Mouse (Mus musculus) midbrain, embryonic 14.5 days (tissue): ENCODE data around the gene Grhl1. TPM values are rescaled to one million over a fixed set of nuclear protein-coding genes. Genes with fewer than 3 reads are reported as not detected.

Experiments
- ATAC-seq: fragments of 200-750 bp; cut with Nextera tagmentation; 2 replicates; pipeline ENCODE4 v1.8.0; 2017; ENCODE audit warnings: moderate number of reproducible peaks, moderate library complexity; ENCODE audit not compliant: low FRiP score, low TSS enrichment
- DNase-seq: peaks from one replicate; pipeline ENCODE4 v3.0.0-alpha.2; 2015
- H3K27ac ChIP-seq: fragments of 300-500 bp; sonication (generic); replicated peaks from 2 replicates; pipeline ENCODE4 v1.5.1; 2014; ENCODE audit warnings: mild to moderate bottlenecking, low read depth, low read length, moderate library complexity
- H3K27me3 ChIP-seq: fragments of 300-500 bp; sonication (generic); 2 replicates; pipeline ENCODE4 v1.6.1; 2014; ENCODE audit warnings: low read length, control low read depth, mixed read lengths; ENCODE audit not compliant: control insufficient read depth, insufficient read depth
- H3K36me3 ChIP-seq: fragments of 300-500 bp; sonication (generic); 2 replicates; pipeline ENCODE4 v1.6.1; 2014; ENCODE audit warnings: low read length, control low read depth; ENCODE audit not compliant: control insufficient read depth, insufficient read depth
- H3K4me1 ChIP-seq: fragments of 300-500 bp; sonication (generic); 2 replicates; pipeline ENCODE4 v1.6.1; 2014; ENCODE audit warnings: mild to moderate bottlenecking, antibody characterized with exemption, low read length, control low read depth; ENCODE audit not compliant: control insufficient read depth, insufficient read depth
- H3K4me2 ChIP-seq: fragments of 300-500 bp; sonication (generic); 2 replicates; pipeline ENCODE4 v1.6.1; 2014; ENCODE audit warnings: mild to moderate bottlenecking, low read length, moderate library complexity
- H3K4me3 ChIP-seq: fragments of 300-500 bp; sonication (generic); replicated peaks from 2 replicates; pipeline ENCODE4 v1.5.1; 2014; ENCODE audit warnings: low read depth, low read length
- H3K9ac ChIP-seq: fragments of 300-500 bp; sonication (generic); replicated peaks from 2 replicates; pipeline ENCODE4 v1.6.1; 2014; ENCODE audit warnings: mild to moderate bottlenecking, low read length, moderate library complexity
- H3K9me3 ChIP-seq: fragments of 300-500 bp; sonication (generic); 2 replicates; pipeline ENCODE4 v1.6.1; 2016; ENCODE audit warnings: low read length, control low read depth, mixed read lengths; ENCODE audit not compliant: control insufficient read depth
- WGBS: fragments of 180-500 bp; shearing (Covaris S2); extraction: QIAGEN DNeasy Blood & Tissue Kit; methylation state at CpG from one replicate; pipeline ENCODE4 v1.1.7; 2014; 5-methylcytosine and 5-hydroxymethylcytosine counted together
- polyA plus RNA-seq: library from polyadenylated mRNA; unstranded; fragments of >200 nt; fragmentation: Nextera tagmentation; extraction: Ambion mirVana; gene quantifications from 2 replicates; pipeline ENCODE4 v1.2.1, GENCODE M21; 2014

Gene Grhl1
- polyA plus RNA-seq, 1 experiment from 2014 or later, result 0.66 TPM

- no peak overlapping the region for H3K9ac ChIP-seq
- no peaks in the 10 kb centered on the region for H3K27me3 ChIP-seq
- WGBS, result 88% methylated on average over 7 of the region's 7 CpGs
- DNase-seq (no peak), ATAC-seq (no peak)
- no peak overlapping the region for H3K4me3 ChIP-seq
- no peaks in the 10 kb centered on the region for H3K4me1 ChIP-seq
- H3K4me2 ChIP-seq, result no peak overlapping the region
- no peaks in the 10 kb centered on the region for H3K9me3 ChIP-seq
- H3K27ac ChIP-seq, result no peak overlapping the region
- H3K36me3 ChIP-seq, result no peaks in the 10 kb centered on the region
Observed at GRCm38 (mm10) chr12:24600074-24600473, 28.0 kb downstream of the Grhl1 start.

GRCm38 (mm10) chr12:24600806-24601205 lies 28.7 kb downstream of the Grhl1 start:
- ATAC-seq (peak; percentile 78; the same call in 1 of the 2 replicates), DNase-seq (peak; percentile 84)
- Histone ChIP-seq H3K4me1 (no peaks in the 10 kb centered on the region), H3K36me3 (no peaks in the 10 kb centered on the region), H3K9me3 (no peaks in the 10 kb centered on the region), H3K4me2 (no peak overlapping the region), H3K27ac (no peak overlapping the region), H3K9ac (no peak overlapping the region), H3K27me3 (no peaks in the 10 kb centered on the region), H3K4me3 (no peak overlapping the region)
- WGBS, result 5% methylated on average over 9 of the region's 9 CpGs

- Histone ChIP-seq H3K27ac (no peak overlapping the region), H3K4me3 (no peak overlapping the region), H3K9me3 (no peaks in the 10 kb centered on the region), H3K9ac (no peak overlapping the region), H3K27me3 (no peaks in the 10 kb centered on the region), H3K36me3 (no peaks in the 10 kb centered on the region), H3K4me2 (no peak overlapping the region), H3K4me1 (no peaks in the 10 kb centered on the region)
- ATAC-seq (peak; percentile 55; the same call in 1 of the 2 replicates), DNase-seq (peak; percentile 88)
- 38% methylated on average over 2 of the region's 2 CpGs for WGBS
Observed at GRCm38 (mm10) chr12:24603266-24603665, 31.2 kb downstream of the Grhl1 start.

- DNase-seq (no peak), ATAC-seq (no peak)
- H3K9ac ChIP-seq, result no peak overlapping the region
- H3K27ac ChIP-seq, result no peak overlapping the region
- no peaks in the 10 kb centered on the region for H3K27me3 ChIP-seq
- 77% methylated on average over 10 of the region's 10 CpGs for WGBS
- no peaks in the 10 kb centered on the region for H3K9me3 ChIP-seq
- no peaks in the 10 kb centered on the region for H3K4me1 ChIP-seq
- H3K4me2 ChIP-seq, result no peak overlapping the region
- H3K36me3 ChIP-seq, result no peaks in the 10 kb centered on the region
- H3K4me3 ChIP-seq, result no peak overlapping the region
Observed at GRCm38 (mm10) chr12:24606166-24606565, 34.1 kb downstream of the Grhl1 start.

GRCm38 (mm10) chr12:24612591-24612990 lies 40.5 kb downstream of the Grhl1 start:
- H3K36me3 ChIP-seq, result no peaks in the 10 kb centered on the region
- no peaks in the 10 kb centered on the region for H3K4me1 ChIP-seq
- no peaks in the 10 kb centered on the region for H3K9me3 ChIP-seq
- no peak overlapping the region for H3K4me2 ChIP-seq
- no peak overlapping the region for H3K4me3 ChIP-seq
- no peak for ATAC-seq
- WGBS, result 81% methylated on average over 6 of the region's 6 CpGs
- no peak overlapping the region for H3K9ac ChIP-seq
- no peak overlapping the region for H3K27ac ChIP-seq
- DNase-seq, result no peak
- no peaks in the 10 kb centered on the region for H3K27me3 ChIP-seq

- no peak overlapping the region for H3K4me2 ChIP-seq
- no peak overlapping the region for H3K27ac ChIP-seq
- ATAC-seq, result no peak
- no peak overlapping the region for H3K4me3 ChIP-seq
- no peak for DNase-seq
- 82% methylated on average over 17 of the region's 17 CpGs for WGBS
- no peaks in the 10 kb centered on the region for H3K36me3 ChIP-seq
- H3K27me3 ChIP-seq, result no peaks in the 10 kb centered on the region
- H3K4me1 ChIP-seq, result no peaks in the 10 kb centered on the region
- H3K9me3 ChIP-seq, result no peaks in the 10 kb centered on the region
- no peak overlapping the region for H3K9ac ChIP-seq
Observed at GRCm38 (mm10) chr12:24614452-24615075, 42.5 kb downstream of the Grhl1 start.

GRCm38 (mm10) chr12:24615140-24615539 lies 43.1 kb downstream of the Grhl1 start:
- DNase-seq, result no peak
- Histone ChIP-seq H3K4me1 (no peaks in the 10 kb centered on the region), H3K9me3 (no peaks in the 10 kb centered on the region), H3K27ac (no peak overlapping the region), H3K36me3 (no peaks in the 10 kb centered on the region), H3K4me3 (no peak overlapping the region), H3K9ac (no peak overlapping the region), H3K4me2 (no peak overlapping the region), H3K27me3 (no peaks in the 10 kb centered on the region)
- WGBS, result 82% methylated on average over 3 of the region's 3 CpGs
- no peak for ATAC-seq

GRCm38 (mm10) chr12:24619436-24619835 lies 47.4 kb downstream of the Grhl1 start:
- Histone ChIP-seq H3K9me3 (no peaks in the 10 kb centered on the region), H3K36me3 (no peaks in the 10 kb centered on the region), H3K4me1 (peaks cover 7% of the 10 kb centered on the region; the same call in 1 of the 2 replicates), H3K27ac (no peak overlapping the region), H3K4me3 (no peak overlapping the region), H3K27me3 (no peaks in the 10 kb centered on the region), H3K4me2 (no peak overlapping the region), H3K9ac (no peak overlapping the region)
- DNase-seq (no peak), ATAC-seq (no peak)
- WGBS, result 89% methylated on average over 4 of the region's 4 CpGs

- H3K9me3 ChIP-seq, result no peaks in the 10 kb centered on the region
- no peak overlapping the region for H3K27ac ChIP-seq
- no peak overlapping the region for H3K4me2 ChIP-seq
- peak; percentile 36 for DNase-seq
- H3K4me1 ChIP-seq, result peaks cover 7% of the 10 kb centered on the region; the same call in 1 of the 2 replicates
- H3K27me3 ChIP-seq, result no peaks in the 10 kb centered on the region
- H3K36me3 ChIP-seq, result no peaks in the 10 kb centered on the region
- 54% methylated on average over 12 of the region's 12 CpGs for WGBS
- no peak overlapping the region for H3K9ac ChIP-seq
- no peak overlapping the region for H3K4me3 ChIP-seq
- no peak for ATAC-seq
Observed at GRCm38 (mm10) chr12:24623486-24624251, 51.6 kb downstream of the Grhl1 start.
